8 mouse cellular contexts compared by ENCODE assay signal in genomic region chr14:34501447-34501803, GRCm38 (mm10). TPM values are rescaled to one million over a fixed set of nuclear protein-coding genes. Genes with fewer than 3 reads are reported as not detected.
A peak's percentile ranks its signal among the peaks of the same experiment; 100 is the strongest.
DNase-seq lines count a peak whose midpoint lies in the region; ATAC-seq and TF ChIP-seq lines count a peak whose summit lies in the region.

No protein-coding gene starts in this region.

- peaks cover 49% of the 10 kb centered on the region for H3K79me2 ChIP-seq in CH12.LX (replicated peaks; ENCODE audit: control insufficient read depth, extremely low read depth, insufficient read depth, poor library complexity, severe bottlenecking)

- no peak for DNase-seq in heart, adult 8-10 months (ENCODE audit: low spot score)
- DNase-seq in CH12.LX (ENCODE audit: extremely low read depth), result no peak
- no peak for DNase-seq in forebrain, embryonic 11.5 days (ENCODE audit: low spot score)
- DNase-seq in ovary, adult 18-20 months (ENCODE audit: low spot score), result no peak
- DNase-seq in gastrocnemius, postnatal 10 days, result no peak
- no peak for DNase-seq in frontal cortex, postnatal 10 days (ENCODE audit: low spot score in 2 of 2)

- no peak for TF ChIP-seq EP300 in CH12.LX (IDR thresholded peaks at IDR 0.05; ENCODE audit: low read length)

- TF ChIP-seq CTCF in CH12.LX (conservative IDR thresholded peaks at IDR 0.05 in 1 of 2, IDR thresholded peaks at IDR 0.05 in 1 of 2; ENCODE audit: low read depth in 2 of 2, low read length in 2 of 2), result no peak

- in situ Hi-C loops in CH12.LX (cut with MboI; ENCODE audit: low pct_ligation_motif_present, low pct_unique_long_range_greater_than_20kb, low sequenced_read_pairs), result loop anchor here (5.0 kb wide), 1 partner anchor 46 kb away; no protein-coding TSS in a partner anchor

- H3K9ac ChIP-seq in heart, embryonic 14.5 days (ENCODE audit: low read length), result peak overlapping the region; percentile 100
- H3K9ac ChIP-seq in CH12.LX (ENCODE audit: insufficient read depth, low read depth), result peak overlapping the region; percentile 84
- peak overlapping the region; percentile 99 for H3K9ac ChIP-seq in forebrain, embryonic 11.5 days (ENCODE audit: low read length)
- H3K9ac ChIP-seq in liver, embryonic 12.5 days, result peak overlapping the region; percentile 85

- H3K36me3 ChIP-seq in heart, embryonic 14.5 days (ENCODE audit: control insufficient read depth, insufficient read depth, low read length), result no peaks in the 10 kb centered on the region
- no peaks in the 10 kb centered on the region for H3K36me3 ChIP-seq in CH12.LX (replicated peaks in 1 of 2; ENCODE audit: control insufficient read depth in 1 of 2, insufficient read depth in 1 of 2, low read length in 1 of 2)
- H3K36me3 ChIP-seq in forebrain, embryonic 11.5 days (ENCODE audit: control insufficient read depth, insufficient read depth, low read length), result no peaks in the 10 kb centered on the region
- no peaks in the 10 kb centered on the region for H3K36me3 ChIP-seq in liver, embryonic 12.5 days

- no peaks in the 10 kb centered on the region for H3K9me3 ChIP-seq in heart, embryonic 14.5 days (ENCODE audit: control insufficient read depth, low read length)
- H3K9me3 ChIP-seq in CH12.LX (replicated peaks; ENCODE audit: low read length), result no peaks in the 10 kb centered on the region
- H3K9me3 ChIP-seq in forebrain, embryonic 11.5 days (ENCODE audit: control insufficient read depth, low read length), result no peaks in the 10 kb centered on the region
- H3K9me3 ChIP-seq in liver, embryonic 12.5 days (replicated peaks), result no peaks in the 10 kb centered on the region

- dilution Hi-C loops in CH12.LX (cut with MboI; ENCODE audit: extremely low pct_ligation_motif_present, extremely low pct_unique_long_range_greater_than_20kb, low sequenced_read_pairs), result no loop called here

- WGBS in heart, embryonic 14.5 days, result 0% methylated on average over 16 of the region's 16 CpGs
- under 1% methylated on average over 16 of the region's 16 CpGs for whole genome bisulfite sequencing in forebrain, embryonic 11.5 days
- WGBS in liver, embryonic 12.5 days (ENCODE audit: insufficient replicate concordance), result 2% methylated on average over 16 of the region's 16 CpGs

- H3K4me1 ChIP-seq in heart, embryonic 14.5 days (ENCODE audit: control insufficient read depth in 2 of 2, insufficient read depth in 2 of 2, low read length in 2 of 2), result peaks cover 21 to 65% of the 10 kb centered on the region in 2 experiments
- peaks cover 0 to 52% of the 10 kb centered on the region in 2 experiments; a peak in 3 of 4 replicates for H3K4me1 ChIP-seq in CH12.LX (ENCODE audit: control insufficient read depth in 1 of 2, insufficient read depth in 2 of 2)
- H3K4me1 ChIP-seq in forebrain, embryonic 11.5 days (replicated peaks; ENCODE audit: control insufficient read depth, insufficient read depth, low read length), result peaks cover 8% of the 10 kb centered on the region; the same call in 1 of the 2 replicates
- peaks cover 35% of the 10 kb centered on the region for H3K4me1 ChIP-seq in liver, embryonic 12.5 days

- peak overlapping the region; percentile 82 for H3K4me2 ChIP-seq in heart, embryonic 14.5 days (ENCODE audit: low read length)
- H3K4me2 ChIP-seq in CH12.LX (ENCODE audit: insufficient read depth, low read depth, poor library complexity, severe bottlenecking), result peak overlapping the region; percentile 92
- peak overlapping the region; percentile 72 for H3K4me2 ChIP-seq in forebrain, embryonic 11.5 days (ENCODE audit: low read depth, low read length, severe bottlenecking)
- H3K4me2 ChIP-seq in liver, embryonic 12.5 days, result peak overlapping the region; percentile 96

- peak overlapping the region; percentile 80 to 95 for H3K4me3 ChIP-seq in heart, embryonic 14.5 days (ENCODE audit: control insufficient read depth in 1 of 2, insufficient read depth in 1 of 2, low read depth in 1 of 2, low read length in 2 of 2)
- peak overlapping the region; percentile 87 to 93 (median 92) for H3K4me3 ChIP-seq in CH12.LX (replicated peaks in 1 of 3; ENCODE audit: low read depth in 2 of 3, low read length in 2 of 3, poor library complexity in 1 of 3)
- peak overlapping the region; percentile 91 for H3K4me3 ChIP-seq in forebrain, embryonic 11.5 days (ENCODE audit: low read depth, low read length)
- peak overlapping the region; percentile 77 for H3K4me3 ChIP-seq in liver, embryonic 12.5 days

- TF ChIP-seq POLR2A in CH12.LX (IDR thresholded peaks at IDR 0.05; ENCODE audit: low read depth, low read length), result no peak

- H3K27me3 ChIP-seq in heart, embryonic 14.5 days (ENCODE audit: control insufficient read depth, insufficient read depth, low read length), result peaks cover 4% of the 10 kb centered on the region; the same call in 1 of the 2 replicates
- H3K27me3 ChIP-seq in CH12.LX (replicated peaks), result no peaks in the 10 kb centered on the region
- no peaks in the 10 kb centered on the region for H3K27me3 ChIP-seq in forebrain, embryonic 11.5 days (ENCODE audit: control insufficient read depth, insufficient read depth, low read length)
- peaks cover 70% of the 10 kb centered on the region for H3K27me3 ChIP-seq in liver, embryonic 12.5 days (replicated peaks)

- TF ChIP-seq RAD21 in CH12.LX (IDR thresholded peaks at IDR 0.05; ENCODE audit: low read depth, low read length), result no peak

- no peak for ATAC-seq in heart, embryonic 14.5 days (ENCODE audit: insufficient number of reproducible peaks, insufficient read depth, low FRiP score, low read depth)
- ATAC-seq in forebrain, embryonic 11.5 days (replicated peaks; ENCODE audit: low FRiP score), result no peak
- ATAC-seq in liver, embryonic 12.5 days, result no peak

- H3K27ac ChIP-seq in heart, embryonic 14.5 days (replicated peaks in 1 of 2; ENCODE audit: control insufficient read depth in 1 of 2, insufficient read depth in 1 of 2, low read depth in 2 of 2, low read length in 2 of 2), result peak overlapping the region; percentile 97 to 100
- 0 out of 2 replicates have a peak overlapping the region, but pooled peaks have one; percentile 17 for H3K27ac ChIP-seq in CH12.LX (ENCODE audit: insufficient read depth, low read depth)
- H3K27ac ChIP-seq in forebrain, embryonic 11.5 days (ENCODE audit: low read depth, low read length), result peak overlapping the region; percentile 90; the same call in 1 of the 2 replicates
- H3K27ac ChIP-seq in liver, embryonic 12.5 days, result no peak overlapping the region

TF ChIP-seq in CH12.LX, 34 proteins besides CTCF, POLR2A, EP300 and RAD21:
- TF ChIP-seq ZMIZ1 (IDR thresholded peaks at IDR 0.05; ENCODE audit: low read depth, low read length) (0 out of 2 replicates have a peak, but pooled peaks have one; percentile 3), JUN (IDR thresholded peaks at IDR 0.05; ENCODE audit: insufficient read depth, low read depth, low read length) (no peak), MAX (IDR thresholded peaks at IDR 0.05; ENCODE audit: low read length) (no peak), PAX5 (IDR thresholded peaks at IDR 0.05; ENCODE audit: low read length) (no peak), JUND (conservative IDR thresholded peaks at IDR 0.05; ENCODE audit: low read depth, low read length) (no peak), SMC3 (IDR thresholded peaks at IDR 0.05; ENCODE audit: low read depth, low read length) (no peak), MYC (IDR thresholded peaks at IDR 0.05; ENCODE audit: low read depth, low read length) (no peak)

RNA-seq across cellular contexts. Expression of gene Bmpr1a, which starts 1.7 kb away (rescaled TPM):
- polyA plus RNA-seq in heart, embryonic 14.5 days (2014; fragmentation: Nextera tagmentation; extraction: Ambion mirVana), result 44.2 and 49.0 TPM in 2 replicates
- 10 to 100 TPM; 55.7 to 68.2 (median 59.4) TPM for total RNA-seq in heart, adult 8-10 months (2022)
- 26.2 and 32.6 TPM in 2 replicates for total RNA-seq in CH12.LX (2012; rRNA removed)
- total RNA-seq in CH12.LX (2014; rRNA removed), result 46.7 and 47.9 TPM in 2 replicates
- polyA plus RNA-seq in CH12.LX (2012; ENCODE audit: insufficient read length, low read depth), result 29.8 and 30.1 TPM in 2 replicates
- 56.0 and 60.4 TPM in 2 replicates for polyA plus RNA-seq in forebrain, embryonic 11.5 days (2014; fragmentation: Nextera tagmentation; extraction: Ambion mirVana)
- polyA plus RNA-seq in liver, embryonic 12.5 days (2016; fragmentation: Nextera tagmentation; extraction: Ambion mirVana), result 8.6 and 8.8 TPM in 2 replicates
- 100 to 1,000 TPM in 1 of 2 experiments, 10 to 100 TPM in 1; 92.4 to 102 TPM for total RNA-seq in gastrocnemius, postnatal 10 days (2021)

RNA-seq across cellular contexts. Expression of gene 9230112D13Rik, which starts 21.2 kb away (rescaled TPM):
- polyA plus RNA-seq in heart, embryonic 14.5 days (2014; fragmentation: Nextera tagmentation; extraction: Ambion mirVana), result not detected in 2 replicates
- not detected for total RNA-seq in heart, adult 8-10 months (2022)
- total RNA-seq in CH12.LX (2012; rRNA removed) (0.80 and 1.6 TPM in 2 replicates), CH12.LX (2014; rRNA removed) (1.7 and 2.6 TPM in 2 replicates)
- 1.4 and 1.9 TPM in 2 replicates for polyA plus RNA-seq in CH12.LX (2012; ENCODE audit: insufficient read length, low read depth)
- polyA plus RNA-seq in forebrain, embryonic 11.5 days (2014; fragmentation: Nextera tagmentation; extraction: Ambion mirVana), result not detected in 2 replicates
- not detected in 2 replicates for polyA plus RNA-seq in liver, embryonic 12.5 days (2016; fragmentation: Nextera tagmentation; extraction: Ambion mirVana)
- total RNA-seq in gastrocnemius, postnatal 10 days (2021), result not detected
